Mouse (Mus musculus): ENCODE measurements at regions not wholly inside any gene's neighbourhood (a gene's known extent, or its start where the extent isn't known, plus 50 kb on each side); places are given as distances from the start of the nearest gene placed in this dataset.
"Not testable (repeated sequence)": the region's sequence is repeated elsewhere in the genome, so short reads cannot be mapped to it uniquely, and the experiment has no call there.

DNA sequence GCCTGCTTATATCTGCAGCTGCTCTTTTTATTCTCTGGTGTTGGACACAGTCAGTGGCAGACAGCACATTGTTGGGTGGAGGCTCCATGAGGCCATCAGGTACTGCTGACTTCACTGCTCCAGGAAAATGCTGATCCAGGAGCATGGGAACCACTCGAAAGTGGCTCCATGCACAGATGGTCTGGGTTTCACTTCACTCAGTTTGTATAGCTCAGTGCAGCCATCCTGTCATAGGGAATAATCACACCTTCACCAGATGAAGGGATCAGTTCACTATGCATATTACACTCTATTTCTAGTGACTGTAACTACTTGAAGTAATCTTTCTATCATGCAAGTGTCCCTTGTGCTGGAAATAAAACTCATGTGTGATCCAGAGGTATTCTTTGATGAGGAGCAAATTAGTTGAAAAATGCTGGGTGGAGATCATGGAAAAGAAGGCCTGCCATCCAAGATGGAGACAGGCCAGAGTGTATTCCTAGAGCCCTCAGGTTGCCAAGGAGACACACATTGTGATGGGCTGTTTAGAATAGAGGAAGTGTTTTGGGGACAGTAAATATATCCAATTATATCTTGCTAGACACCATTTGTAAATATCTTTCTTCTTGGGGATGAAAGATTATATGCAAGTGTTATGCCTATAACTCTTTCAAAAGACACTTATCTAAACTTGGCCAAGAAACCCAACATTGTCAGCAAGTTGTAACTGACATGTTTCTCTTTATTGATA lies 103.7 kb upstream of the Arhgap42 start:
- DNase-seq (ENCODE audit: extremely low spot score, low spot score), result no peak

DNA sequence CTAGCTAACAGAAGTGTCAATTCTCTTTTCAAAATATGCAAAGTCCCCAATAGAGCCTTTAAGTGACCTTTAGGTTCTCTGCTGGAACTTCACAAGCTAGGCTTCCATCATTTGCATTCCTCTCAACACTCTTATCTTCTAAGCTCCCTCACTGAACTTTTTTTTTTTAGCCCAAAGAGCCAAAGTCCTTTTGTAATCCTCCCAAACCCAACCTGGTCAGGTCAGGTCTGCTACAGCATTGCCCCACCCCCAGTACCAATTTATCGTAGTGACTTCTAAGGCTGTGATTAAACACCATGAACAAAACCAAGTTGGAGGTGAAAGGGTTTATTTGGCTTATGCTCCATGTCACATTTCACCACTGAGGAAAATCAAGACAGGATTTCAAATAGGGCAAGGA lies 79.7 kb upstream of the Arhgap42 start:
- no peak for DNase-seq (ENCODE audit: extremely low spot score, low spot score)

DNA sequence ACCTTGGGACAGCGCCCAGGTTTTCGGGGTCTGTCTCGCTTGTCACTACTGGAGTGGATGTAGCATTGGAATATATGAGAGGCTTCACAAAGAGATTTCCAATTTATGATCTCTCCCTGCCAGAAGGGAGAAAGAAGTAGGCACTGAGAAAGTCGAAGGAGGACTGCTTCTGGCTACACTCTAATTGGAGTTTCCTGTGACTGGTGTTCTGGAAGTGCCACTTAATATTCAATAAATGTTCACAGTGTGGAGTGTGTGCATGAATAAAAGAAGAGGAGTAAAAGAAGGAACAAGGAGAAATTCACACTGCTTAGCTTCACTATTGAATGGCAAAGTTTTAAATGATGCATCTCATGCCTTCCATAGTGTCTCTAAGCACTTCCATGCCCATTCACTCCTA lies 77.1 kb upstream of the Arhgap42 start:
- DNase-seq (ENCODE audit: extremely low spot score, low spot score), result no peak

DNA sequence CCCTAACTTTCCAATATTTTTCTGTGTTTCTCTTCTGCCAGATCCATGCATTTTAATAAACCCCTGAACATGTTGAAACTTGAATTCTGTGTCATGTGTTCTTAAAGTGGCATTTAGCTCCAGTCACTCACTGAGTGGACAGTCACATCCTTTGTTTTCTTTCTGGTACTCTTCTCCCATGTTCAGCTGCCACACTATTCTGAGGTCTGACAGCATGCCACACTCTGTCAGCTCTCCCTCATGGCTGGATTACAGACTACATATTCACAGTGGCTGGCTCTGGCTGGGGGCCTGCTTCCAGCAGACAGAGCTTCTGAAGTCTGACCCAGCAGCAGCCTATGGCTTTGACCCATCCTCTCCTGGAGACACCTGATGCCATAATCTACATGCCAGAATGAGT lies 73.4 kb upstream of the Arhgap42 start:
- no peak for DNase-seq (ENCODE audit: extremely low spot score, low spot score)

DNA sequence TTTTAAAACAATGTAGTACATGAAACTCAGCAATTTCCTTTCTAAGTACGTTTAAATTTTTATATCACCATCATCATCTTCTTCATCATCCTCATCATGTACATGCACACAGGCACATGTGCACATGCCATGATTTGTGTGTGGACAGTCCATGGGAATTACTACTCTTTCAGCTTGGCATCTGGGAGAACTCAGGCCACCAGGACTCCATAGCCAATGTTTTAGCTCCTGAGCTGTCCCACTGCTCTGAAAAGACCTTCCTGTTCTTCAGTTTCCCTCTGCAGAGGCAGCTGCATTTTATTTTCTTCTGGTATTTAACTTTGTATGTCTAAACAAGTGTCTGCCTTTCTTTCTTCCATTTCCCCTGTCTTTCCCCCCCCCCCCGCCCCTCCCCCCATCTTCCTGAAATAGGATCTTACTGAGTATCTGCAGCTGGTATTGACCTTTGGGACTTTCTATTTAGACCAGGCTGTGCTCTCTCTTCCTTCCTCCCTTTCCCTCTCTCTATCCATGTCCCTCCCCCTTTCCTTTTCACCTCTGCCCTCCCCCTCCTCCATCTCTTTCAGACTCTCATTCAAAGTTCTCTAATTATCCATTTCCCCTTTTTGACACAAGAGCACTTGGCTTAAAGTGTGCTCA lies 72.8 kb upstream of the Arhgap42 start:
- DNase-seq (ENCODE audit: extremely low spot score, low spot score), result peak; percentile 14

DNA sequence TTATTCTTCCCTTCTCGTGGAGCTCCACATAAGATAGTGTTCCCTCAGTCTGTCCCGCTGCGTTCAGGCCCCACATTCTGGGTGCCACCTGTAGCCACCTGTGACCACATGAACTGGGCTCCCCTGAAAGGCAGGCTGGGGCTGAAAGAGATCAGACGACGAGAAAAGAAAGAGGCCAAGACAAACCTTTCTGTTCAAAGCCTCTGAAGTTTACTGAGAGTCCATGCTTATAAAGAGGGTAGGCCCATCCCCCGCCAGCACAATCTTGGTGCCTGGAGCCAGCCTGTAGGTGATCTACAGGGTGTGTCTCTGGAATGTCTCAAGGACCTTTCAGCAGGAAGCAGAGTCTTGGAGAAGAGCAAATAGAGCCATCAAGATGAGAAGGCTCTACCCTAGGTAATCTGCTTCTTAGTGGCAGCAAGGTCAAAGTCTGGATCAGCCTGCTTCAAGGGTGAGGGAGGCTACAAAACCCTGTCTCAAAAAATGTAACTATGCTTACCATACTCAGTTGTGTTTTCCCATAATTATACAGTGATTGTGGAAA lies 72.2 kb upstream of the Arhgap42 start:
- DNase-seq (ENCODE audit: extremely low spot score, low spot score), result not testable (repeated sequence)

DNA sequence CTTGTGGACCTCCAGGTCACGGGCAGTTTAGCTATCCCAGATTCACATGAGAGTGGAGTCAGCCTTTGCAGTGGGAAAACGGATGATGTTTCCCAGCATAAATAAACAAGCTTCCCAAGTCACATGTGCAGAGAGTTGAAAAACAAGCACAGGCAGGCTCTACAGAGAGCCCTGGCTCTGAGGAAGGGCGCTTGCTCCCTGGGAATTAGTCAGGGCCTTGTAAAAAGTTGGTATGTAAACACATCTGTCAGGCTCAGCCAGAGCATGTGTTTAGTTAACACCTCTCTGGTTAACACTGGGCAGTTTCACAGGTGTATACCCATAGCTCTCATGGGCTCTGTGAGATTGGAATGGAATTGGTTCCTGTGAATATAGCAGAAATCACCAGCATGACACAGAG lies 51.9 kb upstream of the Arhgap42 start:
- DNase-seq (ENCODE audit: extremely low spot score, low spot score), result no peak

DNA sequence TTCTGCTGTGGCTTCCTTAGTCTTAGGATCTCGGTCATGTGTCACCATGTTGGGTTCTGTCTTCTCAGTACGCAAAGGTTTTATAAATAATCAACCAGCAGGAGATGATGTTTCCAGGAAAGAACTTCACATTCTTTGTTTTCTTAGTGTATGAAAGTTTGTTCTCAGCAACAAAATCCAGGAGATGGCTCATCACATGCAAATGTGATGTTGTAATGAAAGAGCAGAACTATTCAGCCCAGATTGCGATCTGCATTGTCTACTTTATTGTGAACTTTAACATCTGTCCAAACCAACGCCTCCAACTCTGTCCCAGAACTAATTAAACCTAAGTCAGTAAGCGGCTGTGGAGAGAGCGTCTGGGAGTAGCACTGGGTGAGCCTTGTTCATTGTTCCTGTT lies 50.7 kb upstream of the Arhgap42 start:
- no peak for DNase-seq (ENCODE audit: extremely low spot score, low spot score)
